15 mouse cellular contexts compared by ENCODE assay signal in genomic region chr10:68625752-68626151, GRCm38 (mm10).
DNase-seq lines count a peak whose midpoint lies in the region; ATAC-seq and TF ChIP-seq lines count a peak whose summit lies in the region.
"Had no signal": no experiment of that assay in that cellular context is flagged by ENCODE, and none has a peak within 500 bp of the region (broad histone marks: within the 10 kb centered on the region; RNA-seq: fewer than 3 reads in every experiment).

No protein-coding gene starts in this region.

- H3K9ac ChIP-seq in heart, adult 2 months (ENCODE audit: low read depth, low read length) = no peak overlapping the region
- no peak overlapping the region for H3K9ac ChIP-seq in lung, embryonic 14.5 days
- H3K9ac ChIP-seq: heart, embryonic 15.5 days; lung, embryonic 15.5 days; neural tube, embryonic 13.5 days had no signal

- no peak for TF ChIP-seq POLR2A in heart, adult 2 months (IDR thresholded peaks at IDR 0.05; ENCODE audit: insufficient read depth, low read depth, low read length)

- WGBS in heart, adult 2 months = 48% methylated on average over 2 of the region's 2 CpGs
- 31% methylated on average over 2 of the region's 2 CpGs for WGBS in lung, embryonic 14.5 days

- H3K36me3 ChIP-seq in heart, adult 2 months (ENCODE audit: control insufficient read depth, insufficient read depth, low read length) = no peaks in the 10 kb centered on the region
- H3K36me3 ChIP-seq in lung, embryonic 14.5 days (ENCODE audit: insufficient read depth) = no peaks in the 10 kb centered on the region
- H3K36me3 ChIP-seq: G1E; heart, embryonic 15.5 days; lung, embryonic 15.5 days; neural tube, embryonic 13.5 days had no signal

- H3K4me2 ChIP-seq in lung, embryonic 14.5 days = no peak overlapping the region
- H3K4me2 ChIP-seq: heart, embryonic 15.5 days; lung, embryonic 15.5 days; neural tube, embryonic 13.5 days had no signal

- H3K27ac ChIP-seq in heart, adult 2 months = no peak overlapping the region
- H3K27ac ChIP-seq in lung, embryonic 14.5 days (ENCODE audit: low read depth) = no peak overlapping the region
- H3K27ac ChIP-seq: heart, embryonic 15.5 days; lung, embryonic 15.5 days; neural tube, embryonic 13.5 days had no signal

- no peak for DNase-seq in heart, adult 2 months
- DNase-seq in heart, postnatal 14 days = no peak
- peak; percentile 44 for DNase-seq in lung, embryonic 14.5 days
- DNase-seq in lung, postnatal 4 days = no peak
- peak; percentile 22 for DNase-seq in R1 (ENCODE audit: low read depth, low spot score)
- DNase-seq in yolk sac, embryonic 10.5 days (ENCODE audit: low spot score) = peak; percentile 11
- no peak for DNase-seq in thymus, postnatal 4 days
- DNase-seq: gastrocnemius, postnatal 14 days; midbrain, embryonic 14.5 days; right cerebral cortex, adult 18-20 months; thymus, adult 2 months had no signal

- TF ChIP-seq CTCF in heart, adult 2 months (IDR thresholded peaks at IDR 0.05) = peak; percentile 24; the same call in 1 of the 2 replicates
- peak; percentile 54 for TF ChIP-seq CTCF in lung, embryonic 14.5 days (IDR thresholded peaks at IDR 0.05; ENCODE audit: low read depth)

- H3K9me3 ChIP-seq in lung, embryonic 14.5 days (ENCODE audit: low read depth, low read length) = no peaks in the 10 kb centered on the region
- H3K9me3 ChIP-seq: heart, embryonic 15.5 days; lung, embryonic 15.5 days; neural tube, embryonic 13.5 days had no signal

- no peaks in the 10 kb centered on the region for H3K79me2 ChIP-seq in heart, adult 2 months (replicated peaks; ENCODE audit: control insufficient read depth, insufficient read depth, low read length)

- ATAC-seq in lung, embryonic 14.5 days (ENCODE audit: insufficient read depth) = no peak

- no peak for TF ChIP-seq EP300 in heart, adult 2 months (IDR thresholded peaks at IDR 0.05; ENCODE audit: insufficient read depth, low read depth, low read length)

- intact Hi-C loops in heart, adult 2 months (cut with DNase I) = no loop called here
- intact Hi-C loops in heart, postnatal 14 days (cut with DNase I) = no loop called here

- no peak overlapping the region for H3K4me3 ChIP-seq in heart, adult 2 months
- H3K4me3 ChIP-seq in lung, embryonic 14.5 days (ENCODE audit: low read depth, low read length) = no peak overlapping the region
- H3K4me3 ChIP-seq: heart, embryonic 15.5 days; lung, embryonic 15.5 days; neural tube, embryonic 13.5 days had no signal

- H3K27me3 ChIP-seq in heart, adult 2 months (ENCODE audit: control insufficient read depth, insufficient read depth, low read length) = no peaks in the 10 kb centered on the region
- no peaks in the 10 kb centered on the region for H3K27me3 ChIP-seq in lung, embryonic 14.5 days (ENCODE audit: insufficient read depth, low read length)
- H3K27me3 ChIP-seq: heart, embryonic 15.5 days; lung, embryonic 15.5 days; neural tube, embryonic 13.5 days had no signal

- no peaks in the 10 kb centered on the region for H3K4me1 ChIP-seq in heart, adult 2 months (ENCODE audit: control insufficient read depth, insufficient read depth, low read length)
- no peaks in the 10 kb centered on the region; the same call in 1 of the 2 replicates for H3K4me1 ChIP-seq in lung, embryonic 14.5 days (ENCODE audit: insufficient read depth)
- H3K4me1 ChIP-seq: heart, embryonic 15.5 days; neural tube, embryonic 13.5 days had no signal

Comparison
In these comparisons a context has a peak if more than half of its experiments do, and no peak if none do; other contexts are left out.
1. DNase-seq: peak in lung, embryonic 14.5 days (single experiment), R1 (single experiment) and yolk sac, embryonic 10.5 days (single experiment); none in heart, adult 2 months (0 of 2), heart, postnatal 14 days (0 of 2), lung, postnatal 4 days (0 of 2) and thymus, postnatal 4 days (single experiment).